Mouse (Mus musculus) hindbrain, embryonic 10.5 days (tissue): ENCODE data around the gene Ccnq. TPM values are rescaled to one million over a fixed set of nuclear protein-coding genes. Genes with fewer than 3 reads are reported as not detected.
"Not testable (repeated sequence)": the region's sequence is repeated elsewhere in the genome, so short reads cannot be mapped to it uniquely, and the experiment has no call there.

Source experiments
- DNase-seq: peaks from one replicate; pipeline ENCODE4 v3.0.0-alpha.2; 2017; ENCODE audit warnings: low spot score
- H3K27ac ChIP-seq: fragments of 300-500 bp; sonication (generic); 2 replicates; pipeline ENCODE4 v1.5.1; 2016; ENCODE audit warnings: mild to moderate bottlenecking, moderate library complexity
- H3K27me3 ChIP-seq: fragments of 300-500 bp; sonication (generic); 2 replicates; pipeline ENCODE4 v1.6.1; 2016; ENCODE audit warnings: mild to moderate bottlenecking; ENCODE audit not compliant: poor library complexity, insufficient read depth, severe bottlenecking
- H3K36me3 ChIP-seq: fragments of 300-500 bp; sonication (generic); 2 replicates; pipeline ENCODE4 v1.6.1; 2016; ENCODE audit warnings: mild to moderate bottlenecking, moderate library complexity
- H3K4me1 ChIP-seq: fragments of 300-500 bp; sonication (generic); replicated peaks from 2 replicates; pipeline ENCODE4 v1.6.1; 2016; ENCODE audit warnings: mild to moderate bottlenecking
- H3K4me3 ChIP-seq: fragments of 300-500 bp; sonication (generic); 2 replicates; pipeline ENCODE4 v1.5.1; 2016; ENCODE audit warnings: mild to moderate bottlenecking, moderate library complexity
- H3K9me3 ChIP-seq: fragments of 300-500 bp; sonication (generic); 2 replicates; pipeline ENCODE4 v1.6.1; 2016; ENCODE audit warnings: mild to moderate bottlenecking, moderate library complexity
- WGBS: fragments of 180-500 bp; shearing (Covaris S2); methylation state at CpG from one replicate; pipeline ENCODE4 v1.1.7; 2016; 5-methylcytosine and 5-hydroxymethylcytosine counted together
- polyA plus RNA-seq: library from polyadenylated mRNA; unstranded; fragments of >200 nt; fragmentation: Nextera tagmentation; extraction: Ambion mirVana; gene quantifications from 2 replicates; pipeline ENCODE4 v1.2.1, GENCODE M21; 2016

Ccnq gene
- polyA plus RNA-seq, 1 experiment from 2014 or later, result 37.9 TPM

GRCm38 (mm10) chr11:78780002-78780401, 28.5 kb upstream of the Ccnq start:
- Histone ChIP-seq H3K36me3 (no peaks in the 10 kb centered on the region), H3K4me1 (peaks cover 32% of the 10 kb centered on the region), H3K27ac (no peak overlapping the region), H3K4me3 (no peak overlapping the region), H3K9me3 (no peaks in the 10 kb centered on the region), H3K27me3 (peaks cover 16% of the 10 kb centered on the region; the same call in 1 of the 2 replicates)
- 97% methylated on average over 3 of the region's 3 CpGs for WGBS
- DNase-seq, result no peak

GRCm38 (mm10) chr11:78777851-78778680, 26.5 kb upstream of the Ccnq start:
- Histone ChIP-seq H3K4me3 (no peak overlapping the region), H3K36me3 (no peaks in the 10 kb centered on the region)
- WGBS, result 59% methylated on average over 10 of the region's 10 CpGs

GRCm38 (mm10) chr11:78771751-78772283, 20.3 kb upstream of the Ccnq start:
- DNase-seq, result no peak
- Histone ChIP-seq H3K36me3 (no peaks in the 10 kb centered on the region), H3K4me1 (peaks cover 20% of the 10 kb centered on the region), H3K9me3 (no peaks in the 10 kb centered on the region), H3K27ac (no peak overlapping the region), H3K27me3 (no peaks in the 10 kb centered on the region), H3K4me3 (no peak overlapping the region)
- 70% methylated on average over 11 of the region's 11 CpGs for WGBS

More at GRCm38 (mm10) chr11:78777851-78778680, 26.5 kb upstream of the Ccnq start:
- no peaks in the 10 kb centered on the region for H3K9me3 ChIP-seq
- peak overlapping the region; percentile 16; the same call in 1 of the 2 replicates for H3K27ac ChIP-seq
- no peak for DNase-seq
- peaks cover 23% of the 10 kb centered on the region for H3K4me1 ChIP-seq
- H3K27me3 ChIP-seq, result peaks cover 3% of the 10 kb centered on the region; the same call in 1 of the 2 replicates

GRCm38 (mm10) chr11:78770436-78770835, 18.9 kb upstream of the Ccnq start:
- H3K27ac ChIP-seq, result no peak overlapping the region
- H3K9me3 ChIP-seq, result no peaks in the 10 kb centered on the region
- H3K4me3 ChIP-seq, result no peak overlapping the region
- no peak for DNase-seq
- no peaks in the 10 kb centered on the region for H3K27me3 ChIP-seq
- 85% methylated on average over 6 of the region's 6 CpGs for WGBS
- no peaks in the 10 kb centered on the region for H3K36me3 ChIP-seq
- H3K4me1 ChIP-seq, result peaks cover 20% of the 10 kb centered on the region

GRCm38 (mm10) chr11:78768778-78769177, 17.2 kb upstream of the Ccnq start:
- Histone ChIP-seq H3K27ac (peak overlapping the region; percentile 23; the same call in 1 of the 2 replicates), H3K36me3 (no peaks in the 10 kb centered on the region), H3K4me1 (peaks cover 20% of the 10 kb centered on the region), H3K27me3 (peaks cover 4% of the 10 kb centered on the region; the same call in 1 of the 2 replicates), H3K9me3 (no peaks in the 10 kb centered on the region), H3K4me3 (no peak overlapping the region)
- DNase-seq, result no peak
- WGBS, result 18% methylated on average over 3 of the region's 3 CpGs

GRCm38 (mm10) chr11:78766069-78766830, 14.7 kb upstream of the Ccnq start:
- 92% methylated on average over 6 of the region's 6 CpGs for WGBS

GRCm38 (mm10) chr11:78764820-78765219, 13.3 kb upstream of the Ccnq start:
- no peak for DNase-seq
- H3K9me3 ChIP-seq, result no peaks in the 10 kb centered on the region
- WGBS, result 85% methylated on average over 6 of the region's 6 CpGs

More at GRCm38 (mm10) chr11:78766069-78766830, 14.7 kb upstream of the Ccnq start:
- no peak overlapping the region for H3K4me3 ChIP-seq
- peaks cover 4% of the 10 kb centered on the region; the same call in 1 of the 2 replicates for H3K27me3 ChIP-seq
- no peak for DNase-seq
- H3K9me3 ChIP-seq, result no peaks in the 10 kb centered on the region
- no peaks in the 10 kb centered on the region for H3K36me3 ChIP-seq
- H3K4me1 ChIP-seq, result peaks cover 26% of the 10 kb centered on the region
- no peak overlapping the region for H3K27ac ChIP-seq

GRCm38 (mm10) chr11:78764304-78764703, 12.8 kb upstream of the Ccnq start:
- WGBS, result 82% methylated on average over 8 of the region's 8 CpGs
- H3K4me1 ChIP-seq, result peaks cover 34% of the 10 kb centered on the region

More at GRCm38 (mm10) chr11:78764820-78765219, 13.3 kb upstream of the Ccnq start:
- Histone ChIP-seq H3K4me1 (peaks cover 36% of the 10 kb centered on the region), H3K27me3 (peaks cover 4% of the 10 kb centered on the region; the same call in 1 of the 2 replicates), H3K27ac (no peak overlapping the region), H3K4me3 (no peak overlapping the region), H3K36me3 (no peaks in the 10 kb centered on the region)

GRCm38 (mm10) chr11:78762201-78762600, 10.7 kb upstream of the Ccnq start:
- no peak overlapping the region for H3K4me3 ChIP-seq
- peaks cover 4% of the 10 kb centered on the region; the same call in 1 of the 2 replicates for H3K27me3 ChIP-seq
- H3K36me3 ChIP-seq, result no peaks in the 10 kb centered on the region
- peaks cover 31% of the 10 kb centered on the region for H3K4me1 ChIP-seq
- DNase-seq, result no peak
- 45% methylated on average over 5 of the region's 5 CpGs for WGBS
- no peak overlapping the region for H3K27ac ChIP-seq
- H3K9me3 ChIP-seq, result no peaks in the 10 kb centered on the region

More at GRCm38 (mm10) chr11:78764304-78764703, 12.8 kb upstream of the Ccnq start:
- Histone ChIP-seq H3K27ac (no peak overlapping the region), H3K9me3 (no peaks in the 10 kb centered on the region), H3K27me3 (peaks cover 4% of the 10 kb centered on the region; the same call in 1 of the 2 replicates), H3K36me3 (no peaks in the 10 kb centered on the region), H3K4me3 (no peak overlapping the region)
- no peak for DNase-seq

- DNase-seq, result no peak
- no peaks in the 10 kb centered on the region for H3K36me3 ChIP-seq
- 0 out of 2 replicates have a peak overlapping the region, but pooled peaks have one; percentile 12 for H3K27ac ChIP-seq
- no peak overlapping the region for H3K4me3 ChIP-seq
- H3K9me3 ChIP-seq, result no peaks in the 10 kb centered on the region
- H3K27me3 ChIP-seq, result peaks cover 4% of the 10 kb centered on the region; the same call in 1 of the 2 replicates
- peaks cover 31% of the 10 kb centered on the region for H3K4me1 ChIP-seq
- 43% methylated on average over 9 of the region's 9 CpGs for WGBS
Observed at GRCm38 (mm10) chr11:78761086-78761485, 9.6 kb upstream of the Ccnq start.

- whole genome bisulfite sequencing, result 90% methylated on average over 1 of the region's 1 CpGs
- H3K27me3 ChIP-seq, result no peaks in the 10 kb centered on the region
- H3K27ac ChIP-seq, result no peak overlapping the region
- H3K9me3 ChIP-seq, result no peaks in the 10 kb centered on the region
- no peak overlapping the region for H3K4me3 ChIP-seq
- no peaks in the 10 kb centered on the region for H3K36me3 ChIP-seq
- DNase-seq, result no peak
- peaks cover 25% of the 10 kb centered on the region for H3K4me1 ChIP-seq
Observed at GRCm38 (mm10) chr11:78755299-78755698, 3.8 kb upstream of the Ccnq start.

- WGBS, result 73% methylated on average over 1 of the region's 1 CpGs
- not testable (repeated sequence) for H3K27me3 ChIP-seq, H3K4me3 ChIP-seq, DNase-seq, H3K27ac ChIP-seq, H3K9me3 ChIP-seq, H3K36me3 ChIP-seq
- peaks cover 24% of the 10 kb centered on the region for H3K4me1 ChIP-seq
Observed at GRCm38 (mm10) chr11:78754177-78754576, 2.6 kb upstream of the Ccnq start.
